Mouse (Mus musculus) CH12.LX (cell line): Measurements from ENCODE around the gene Nat9. TPM values are rescaled to one million over a fixed set of nuclear protein-coding genes. Genes with fewer than 3 reads are reported as not detected.

Experiments
- DNase-seq: peaks from one replicate; pipeline ENCODE4 v3.0.0-alpha.2; 2013; ENCODE audit errors: extremely low read depth
- H3K27ac ChIP-seq: 2 replicates; pipeline ENCODE4 v1.5.1; 2012; ENCODE audit warnings: low read depth, mild to moderate bottlenecking, control low read depth, moderate library complexity; ENCODE audit not compliant: insufficient read depth
- H3K27me3 ChIP-seq: replicated peaks from 2 replicates; pipeline ENCODE3; 2012; ENCODE audit warnings: inconsistent platforms
- H3K36me3 ChIP-seq, 2 experiments: replicated peaks in 1 of 2; 2 replicates each; pipeline versions ENCODE3 to v1.6.1; 2012; ENCODE audit warnings: inconsistent platforms in 1 of 2, low read length in 1 of 2, mild to moderate bottlenecking in 1 of 2, mixed read lengths in 1 of 2, moderate library complexity in 1 of 2; ENCODE audit not compliant: control insufficient read depth in 1 of 2, insufficient read depth in 1 of 2
- H3K4me1 ChIP-seq, 2 experiments: 2 replicates each; pipeline ENCODE4 v1.6.1; 2012; ENCODE audit warnings: inconsistent platforms in 1 of 2, moderate library complexity in 1 of 2; ENCODE audit not compliant: insufficient read depth in 2 of 2, control insufficient read depth in 1 of 2
- H3K4me2 ChIP-seq: 2 replicates; pipeline ENCODE4 v1.6.1; 2012; ENCODE audit warnings: low read depth, mild to moderate bottlenecking, control low read depth; ENCODE audit not compliant: poor library complexity, insufficient read depth, severe bottlenecking
- H3K4me3 ChIP-seq, 3 experiments: fragments of 150-350 bp in 1 of 3; sonication (generic) in 1 of 3; replicated peaks in 1 of 3; 2 replicates each; pipeline versions ENCODE3 to v1.5.1; 2011 to 2012; ENCODE audit warnings: low read depth in 2 of 3, low read length in 2 of 3, mild to moderate bottlenecking in 2 of 3, moderate library complexity in 2 of 3, control low read depth in 1 of 3, improper control_type of control experiment in 1 of 3, inconsistent platforms in 1 of 3, mixed read lengths in 1 of 3; ENCODE audit not compliant: poor library complexity in 1 of 3
- H3K79me2 ChIP-seq: replicated peaks from 2 replicates; pipeline ENCODE4 v1.6.1; 2012; ENCODE audit warnings: mild to moderate bottlenecking, moderate library complexity; ENCODE audit not compliant: control insufficient read depth, poor library complexity, insufficient read depth, severe bottlenecking; ENCODE audit errors: extremely low read depth
- H3K9ac ChIP-seq: 2 replicates; pipeline ENCODE4 v1.6.1; 2012; ENCODE audit warnings: low read depth, mild to moderate bottlenecking, control low read depth, moderate library complexity; ENCODE audit not compliant: insufficient read depth
- H3K9me3 ChIP-seq: replicated peaks from 2 replicates; pipeline ENCODE3; 2012; ENCODE audit warnings: low read length, inconsistent platforms, mixed read lengths
- E2F4 ChIP-seq: IDR thresholded peaks from 2 replicates; pipeline ENCODE4 v1.6.1; 2011; ENCODE audit warnings: low read depth, low read length, improper control_type of control experiment; ENCODE audit not compliant: insufficient replicate concordance
- HCFC1 ChIP-seq: IDR thresholded peaks from 2 replicates; pipeline ENCODE4 v1.6.1; 2012; ENCODE audit warnings: low read depth, mild to moderate bottlenecking, inconsistent platforms, low read length, improper control_type of control experiment
- IRF4 ChIP-seq: IDR thresholded peaks from 2 replicates; pipeline ENCODE4 v1.6.1; 2014; ENCODE audit warnings: low read depth, mild to moderate bottlenecking, inconsistent platforms, low read length, improper control_type of control experiment
- JUN ChIP-seq: IDR thresholded peaks from 2 replicates; pipeline ENCODE4 v1.6.1; 2011; ENCODE audit warnings: low read depth, mild to moderate bottlenecking, low read length, improper control_type of control experiment, moderate library complexity; ENCODE audit not compliant: insufficient read depth
- JUND ChIP-seq: conservative IDR thresholded peaks from 2 replicates; pipeline ENCODE4 v1.6.1; 2011; ENCODE audit warnings: low read depth, low read length, improper control_type of control experiment
- MAFK ChIP-seq: IDR thresholded peaks from 2 replicates; pipeline ENCODE4 v1.6.1; 2011; ENCODE audit warnings: low read length, improper control_type of control experiment; ENCODE audit not compliant: insufficient replicate concordance
- MAX ChIP-seq: IDR thresholded peaks from 2 replicates; pipeline ENCODE4 v1.6.1; 2011; ENCODE audit warnings: low read length, improper control_type of control experiment
- MAZ ChIP-seq: IDR thresholded peaks from 2 replicates; pipeline ENCODE4 v1.6.1; 2012; ENCODE audit warnings: low read depth, mild to moderate bottlenecking, inconsistent platforms, low read length, improper control_type of control experiment, moderate library complexity
- PAX5 ChIP-seq: IDR thresholded peaks from 2 replicates; pipeline ENCODE4 v1.6.1; 2012; ENCODE audit warnings: low read length, inconsistent platforms, mixed read lengths
- POLR2A ChIP-seq: IDR thresholded peaks from 2 replicates; pipeline ENCODE4 v1.6.1; 2011; ENCODE audit warnings: low read depth, mild to moderate bottlenecking, improper control_type of control experiment, low read length
- POLR2AphosphoS2 ChIP-seq: IDR thresholded peaks from 2 replicates; pipeline ENCODE4 v1.6.1; 2011; ENCODE audit warnings: low read depth, low read length, improper control_type of control experiment
- RAD21 ChIP-seq: IDR thresholded peaks from 2 replicates; pipeline ENCODE4 v1.6.1; 2011; ENCODE audit warnings: low read depth, mild to moderate bottlenecking, low read length, improper control_type of control experiment, moderate library complexity
- SMC3 ChIP-seq: IDR thresholded peaks from 2 replicates; pipeline ENCODE4 v1.6.1; 2011; ENCODE audit warnings: low read depth, low read length, improper control_type of control experiment
- TCF12 ChIP-seq: IDR thresholded peaks from 2 replicates; pipeline ENCODE4 v1.6.1; 2014; ENCODE audit warnings: low read depth, mild to moderate bottlenecking, inconsistent platforms, low read length, improper control_type of control experiment
- UBTF ChIP-seq: IDR thresholded peaks from 2 replicates; pipeline ENCODE4 v1.6.1; 2012; ENCODE audit warnings: low read depth, mild to moderate bottlenecking, inconsistent platforms, low read length, improper control_type of control experiment, moderate library complexity
- USF1 ChIP-seq: IDR thresholded peaks from 2 replicates; pipeline ENCODE4 v1.6.1; 2014; ENCODE audit warnings: low read depth, mild to moderate bottlenecking, inconsistent platforms, low read length, improper control_type of control experiment
- ZC3H11A ChIP-seq: IDR thresholded peaks from 2 replicates; pipeline ENCODE4 v1.6.1; 2012; ENCODE audit warnings: low read depth, mild to moderate bottlenecking, inconsistent platforms, low read length, improper control_type of control experiment
- ZMIZ1 ChIP-seq: IDR thresholded peaks from 2 replicates; pipeline ENCODE4 v1.6.1; 2012; ENCODE audit warnings: low read depth, mild to moderate bottlenecking, inconsistent platforms, low read length, improper control_type of control experiment
- dilution Hi-C: fragments of 300-500 bp; cut with MboI; formaldehyde crosslinking; loops from 2 replicates; pipeline ENCODE4 v1.14.3; 2020; ENCODE audit warnings: low sequenced_read_pairs; ENCODE audit not compliant: extremely low pct_unique_long_range_greater_than_20kb, extremely low pct_ligation_motif_present
- in situ Hi-C: fragments of 300-500 bp; cut with MboI; formaldehyde crosslinking; loops from 3 replicates; pipeline ENCODE4 v1.14.3; 2019; ENCODE audit warnings: low sequenced_read_pairs, low pct_ligation_motif_present, low pct_unique_long_range_greater_than_20kb, mixed read lengths
- polyA plus RNA-seq: library from polyadenylated mRNA; unstranded; fragments of >175 nt; gene quantifications from 2 replicates; pipeline ENCODE4 v1.2.1, GENCODE M21; 2012; ENCODE audit warnings: low read depth; ENCODE audit not compliant: insufficient read length
- total RNA-seq, 2 experiments: library from RNA; depleted of rRNA; stranded (reverse); fragments of 300-350 nt in 1 of 2; fragments of >200 nt in 1 of 2; gene quantifications; 2 replicates each; pipeline ENCODE4 v1.2.3; 2012 to 2014

Nat9 gene
- total and polyA plus RNA-seq, 3 experiments = 24.1 to 74.0 (median 30.6) TPM

GRCm38 (mm10) chr11:115200520-115200919, 12.9 kb upstream of the Nat9 start:
- no peak overlapping the region for H3K27ac ChIP-seq
- no peak overlapping the region for H3K9ac ChIP-seq
- H3K4me3 ChIP-seq = no peak overlapping the region
- peaks cover 54 to 96% of the 10 kb centered on the region in 2 experiments for H3K36me3 ChIP-seq
- H3K79me2 ChIP-seq = no peaks in the 10 kb centered on the region
- no peak for DNase-seq
- dilution Hi-C loops = no loop called here
- H3K27me3 ChIP-seq = no peaks in the 10 kb centered on the region
- in situ Hi-C loops = loop anchor here (5.0 kb wide), 1 partner anchor 157 kb away; no protein-coding TSS in a partner anchor
- H3K9me3 ChIP-seq = no peaks in the 10 kb centered on the region
- no peak overlapping the region for H3K4me2 ChIP-seq
- H3K4me1 ChIP-seq = 0 out of 4 replicates have a peak, but pooled peaks cover 0 to 2% of the 10 kb centered on the region in 2 experiments
- TF ChIP-seq ZC3H11A (no peak), MAFK (no peak), UBTF (no peak), IRF4 (no peak), TCF12 (no peak), JUN (no peak), RAD21 (no peak), E2F4 (no peak), MAZ (no peak), JUND (no peak), PAX5 (no peak)
- TF ChIP-seq, all 38 proteins: peak for 0

GRCm38 (mm10) chr11:115198932-115199384, 11.3 kb upstream of the Nat9 start:
- no peak overlapping the region for H3K4me3 ChIP-seq

More at GRCm38 (mm10) chr11:115198932-115199384, 11.3 kb upstream of the Nat9 start:
- TF ChIP-seq PAX5 (no peak), TCF12 (no peak), POLR2AphosphoS2 (no peak), ZMIZ1 (no peak), POLR2A (no peak), USF1 (no peak), MAX (no peak), SMC3 (no peak), E2F4 (no peak), JUND (no peak), IRF4 (no peak), HCFC1 (no peak)
- TF ChIP-seq, all 38 proteins: peak for 0
- H3K79me2 ChIP-seq = no peaks in the 10 kb centered on the region
- in situ Hi-C loops = loop anchor here (5.0 kb wide), 1 partner anchor 37 kb away; the partner anchor contains the start of gene Slc9a3r1
- no peak overlapping the region for H3K9ac ChIP-seq
- DNase-seq = no peak
- H3K36me3 ChIP-seq = peaks cover 47 to 91% of the 10 kb centered on the region in 2 experiments
- H3K27me3 ChIP-seq = no peaks in the 10 kb centered on the region
- no peak overlapping the region for H3K4me2 ChIP-seq
- dilution Hi-C loops = no loop called here
- no peak overlapping the region for H3K27ac ChIP-seq
- H3K4me1 ChIP-seq = 0 out of 4 replicates have a peak, but pooled peaks cover 0 to 2% of the 10 kb centered on the region in 2 experiments
- H3K9me3 ChIP-seq = no peaks in the 10 kb centered on the region
